Mouse (Mus musculus) 416B (cell line): ENCODE results near the gene Slc34a2.

ENCODE experiments used
- DNase-seq: peaks from one replicate; pipeline ENCODE4 v3.0.0; 2011; ENCODE audit warnings: low read depth

The Slc34a2 gene

GRCm38 (mm10) chr5:53025276-53025973, 12.5 kb upstream of the Slc34a2 start:
- DNase-seq, result no peak

- no peak for DNase-seq
Observed at GRCm38 (mm10) chr5:53031346-53031745, 6.5 kb upstream of the Slc34a2 start.

- DNase-seq, result no peak
Observed at GRCm38 (mm10) chr5:53042034-53042748, 4.3 kb downstream of the Slc34a2 start.

GRCm38 (mm10) chr5:53042771-53043371, 5.0 kb downstream of the Slc34a2 start:
- DNase-seq, result no peak

GRCm38 (mm10) chr5:53043716-53044115, 5.8 kb downstream of the Slc34a2 start:
- no peak for DNase-seq

- no peak for DNase-seq
Observed at GRCm38 (mm10) chr5:53047951-53048350, 10.1 kb downstream of the Slc34a2 start.

- DNase-seq, result no peak
Observed at GRCm38 (mm10) chr5:53048599-53048998, 10.7 kb downstream of the Slc34a2 start.

- no peak for DNase-seq
Observed at GRCm38 (mm10) chr5:53049046-53049445, 11.2 kb downstream of the Slc34a2 start.

- DNase-seq, result no peak
Observed at GRCm38 (mm10) chr5:53050963-53051362, 13.1 kb downstream of the Slc34a2 start.

GRCm38 (mm10) chr5:53053246-53053645, 15.4 kb downstream of the Slc34a2 start:
- DNase-seq, result no peak

GRCm38 (mm10) chr5:53061532-53062130, 23.8 kb downstream of the Slc34a2 start:
- no peak for DNase-seq

GRCm38 (mm10) chr5:53074553-53074952, 36.7 kb downstream of the Slc34a2 start:
- DNase-seq, result no peak

GRCm38 (mm10) chr5:53078453-53078852, 40.6 kb downstream of the Slc34a2 start:
- no peak for DNase-seq

GRCm38 (mm10) chr5:53087452-53087851, 49.6 kb downstream of the Slc34a2 start:
- no peak for DNase-seq

GRCm38 (mm10) chr5:53091331-53091730, 53.5 kb downstream of the Slc34a2 start:
- DNase-seq, result peak; percentile 8

- DNase-seq, result peak; percentile 11
Observed at GRCm38 (mm10) chr5:53101848-53102473, 64.1 kb downstream of the Slc34a2 start.

- no peak for DNase-seq
Observed at GRCm38 (mm10) chr5:53104177-53104855, 66.4 kb downstream of the Slc34a2 start.

GRCm38 (mm10) chr5:53105716-53106115, 67.8 kb downstream of the Slc34a2 start:
- peak; percentile 21 for DNase-seq

- DNase-seq, result no peak
Observed at GRCm38 (mm10) chr5:53106125-53106524, 68.2 kb downstream of the Slc34a2 start.

- DNase-seq, result no peak
Observed at GRCm38 (mm10) chr5:53106731-53107130, 68.8 kb downstream of the Slc34a2 start.

- no peak for DNase-seq
Observed at GRCm38 (mm10) chr5:53108026-53108425, 70.1 kb downstream of the Slc34a2 start.

GRCm38 (mm10) chr5:53108668-53109067, 70.8 kb downstream of the Slc34a2 start:
- DNase-seq, result peak; percentile 8
